Mouse (Mus musculus) kidney, adult 10 weeks (tissue): ENCODE measurements around the gene Gm45711. TPM values are rescaled to one million over a fixed set of nuclear protein-coding genes. Genes with fewer than 3 reads are reported as not detected.

Source experiments
- polyA plus RNA-seq: library from polyadenylated mRNA; stranded (reverse); fragments of 350-450 nt; fragmentation: Illumina TruSeq; extraction: RNeasy Lipid Tissue Mini Kit (QIAGEN cat#74804); gene quantifications from one replicate; pipeline ENCODE4 v1.2.3, GENCODE M21; 2014; ENCODE audit warnings: low read depth, low replicate concordance

Gene Gm45711
- polyA plus RNA-seq, result not detected

GRCm38 (mm10) chr8:104309441-104310155 lies at the start of gene Gm45711, which contains the start of gene Cmtm1:
Gene Gm45711 (minus strand): TSS chr8:104310081.
Gene Cmtm1 (minus strand): TSS chr8:104310145.

GRCm38 (mm10) chr8:104339229-104339982 lies 29.5 kb upstream of the Gm45711 start, which contains the start of gene Cmtm3:
Gene Cmtm3 (plus strand): TSS chr8:104339410.

GRCm38 (mm10) chr8:104321930-104322329 lies 12.0 kb upstream of the Gm45711 start, which contains the start of gene Cmtm2b:
Gene Cmtm2b (plus strand): TSS chr8:104322230.

GRCm38 (mm10) chr8:104321267-104321666 lies 11.4 kb upstream of the Gm45711 start, which contains the start of gene Gm11020:
Gene Gm11020 (plus strand): TSS chr8:104321567.

GRCm38 (mm10) chr8:104293081-104293480 lies 16.8 kb downstream of the Gm45711 start, which contains the start of gene Cmtm2a:
Gene Cmtm2a (minus strand): TSS chr8:104293181.

GRCm38 (mm10) chr8:104250439-104251367 lies 59.2 kb downstream of the Gm45711 start, which contains the start of gene Cklf:
Gene Cklf (plus strand): TSS chr8:104250861.

GRCm38 (mm10) chr8:104248276-104248675 lies 61.6 kb downstream of the Gm45711 start, which contains the start of gene Tk2:
Gene Tk2 (minus strand): TSS chr8:104248558.

Other genes starting within 250 kb of the Gm45711 start
- gene Cdh5, start 208.5 kb downstream of the Gm45711 start, polyA plus RNA-seq, result 8.2 TPM
- not detected for gene Bean1, start 139.6 kb downstream of the Gm45711 start, polyA plus RNA-seq
- gene Tk2, start 61.5 kb downstream of the Gm45711 start, polyA plus RNA-seq, result 10.6 TPM
- 5.4 TPM for gene Cklf, start 59.2 kb downstream of the Gm45711 start, polyA plus RNA-seq
- gene Cmtm2a, start 16.9 kb downstream of the Gm45711 start, polyA plus RNA-seq, result not detected
- gene Cmtm1, start 64 bp upstream of the Gm45711 start, polyA plus RNA-seq, result not detected
- gene Gm11020, start 11.5 kb upstream of the Gm45711 start, polyA plus RNA-seq, result not detected
- not detected for gene Cmtm2b, start 12.1 kb upstream of the Gm45711 start, polyA plus RNA-seq
- 4.6 TPM for gene Cmtm3, start 29.3 kb upstream of the Gm45711 start, polyA plus RNA-seq
- gene Cmtm4, start 85.7 kb upstream of the Gm45711 start, polyA plus RNA-seq, result 64.5 TPM
- gene Dync1li2, start 133.0 kb upstream of the Gm45711 start, polyA plus RNA-seq, result 50.3 TPM
- 0.81 TPM for gene Terb1, start 199.8 kb upstream of the Gm45711 start, polyA plus RNA-seq
- 202 TPM for gene Nae1, start 224.6 kb upstream of the Gm45711 start, polyA plus RNA-seq
- 0.36 TPM for gene Car7, start 224.6 kb upstream of the Gm45711 start, polyA plus RNA-seq